10 mouse cellular contexts compared by ENCODE assay signal in the genomic region with DNA sequence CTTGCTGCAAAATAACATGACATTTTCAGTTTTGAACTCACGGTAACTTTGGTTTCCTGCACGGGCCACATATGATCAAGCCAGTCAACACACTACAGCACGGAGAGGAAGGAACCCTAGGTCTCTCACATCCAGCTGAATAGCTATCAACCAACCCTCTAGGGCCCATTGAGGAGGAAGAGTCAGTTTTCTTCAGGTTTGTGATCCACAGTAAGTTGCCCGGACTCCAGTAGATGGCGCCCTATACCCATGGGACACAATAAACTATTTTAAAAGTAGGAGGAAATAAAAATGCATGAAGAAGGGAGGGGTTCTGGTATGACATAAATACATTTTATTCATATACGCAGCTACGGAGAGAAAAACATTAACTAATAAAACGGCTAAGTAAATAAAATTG. TPM values are rescaled to one million over a fixed set of nuclear protein-coding genes. Genes with fewer than 3 reads are reported as not detected.
DNase-seq lines count a peak whose midpoint lies in the region; ATAC-seq and TF ChIP-seq lines count a peak whose summit lies in the region.
"Had no signal": no experiment of that assay in that cellular context is flagged by ENCODE, and none has a peak within 500 bp of the region (broad histone marks: within the 10 kb centered on the region; RNA-seq: fewer than 3 reads in every experiment).

No protein-coding gene starts in this region.

- TF ChIP-seq CTCF in C2C12 (IDR thresholded peaks at IDR 0.05; ENCODE audit: control insufficient read depth, insufficient read depth, insufficient read length), result peak; percentile 9
- TF ChIP-seq CTCF in MEL (IDR thresholded peaks at IDR 0.05 in 2 of 3, conservative IDR thresholded peaks at IDR 0.05 in 1 of 3; ENCODE audit: control insufficient read depth in 1 of 3, insufficient read depth in 1 of 3, low read depth in 2 of 3, low read length in 3 of 3, poor library complexity in 1 of 3, severe bottlenecking in 1 of 3), result peak; percentile 61 to 83 (median 62)
- peak; percentile 57 for TF ChIP-seq CTCF in lung, embryonic 14.5 days (IDR thresholded peaks at IDR 0.05; ENCODE audit: low read depth)

- H3K27me3 ChIP-seq in C2C12 (ENCODE audit: control insufficient read depth, insufficient read depth, insufficient read length) (no peaks in the 10 kb centered on the region), MEL (ENCODE audit: control insufficient read depth in 1 of 2, insufficient read depth in 2 of 2, low read length in 2 of 2) (no peaks in the 10 kb centered on the region)
- no peaks in the 10 kb centered on the region for H3K27me3 ChIP-seq in embryonic facial prominence, embryonic 14.5 days (replicated peaks; ENCODE audit: control insufficient read depth, insufficient read depth, low read length)
- no peaks in the 10 kb centered on the region for H3K27me3 ChIP-seq in lung, embryonic 14.5 days (ENCODE audit: insufficient read depth, low read length)
- H3K27me3 ChIP-seq in forebrain, embryonic 10.5 days (ENCODE audit: poor library complexity, severe bottlenecking), result no peaks in the 10 kb centered on the region
- H3K27me3 ChIP-seq: neural tube, embryonic 12.5 days had no signal

- H3K79me2 ChIP-seq in C2C12 (ENCODE audit: control insufficient read depth, insufficient read depth) (no peaks in the 10 kb centered on the region), MEL (ENCODE audit: control insufficient read depth, insufficient read depth, low read length, poor library complexity) (peaks cover 9% of the 10 kb centered on the region; the same call in 1 of the 2 replicates)

- no peaks in the 10 kb centered on the region for H3K9me3 ChIP-seq in MEL (replicated peaks; ENCODE audit: insufficient read depth, low read length)
- H3K9me3 ChIP-seq in embryonic facial prominence, embryonic 14.5 days (ENCODE audit: control insufficient read depth, low read length), result no peaks in the 10 kb centered on the region
- no peaks in the 10 kb centered on the region for H3K9me3 ChIP-seq in lung, embryonic 14.5 days (ENCODE audit: low read depth, low read length)
- no peaks in the 10 kb centered on the region for H3K9me3 ChIP-seq in forebrain, embryonic 10.5 days
- H3K9me3 ChIP-seq: neural tube, embryonic 12.5 days had no signal

- no peak overlapping the region for H3K4me2 ChIP-seq in embryonic facial prominence, embryonic 14.5 days (ENCODE audit: low read depth, low read length)
- H3K4me2 ChIP-seq in lung, embryonic 14.5 days, result no peak overlapping the region
- H3K4me2 ChIP-seq: neural tube, embryonic 12.5 days had no signal

- peak; percentile 8 to 40 for DNase-seq in kidney, adult 8-10 months
- DNase-seq in kidney, adult 11 months, result no peak
- DNase-seq in MEL (ENCODE audit: low read depth, low spot score), result peak; percentile 73
- DNase-seq in embryonic facial prominence, embryonic 14.5 days (ENCODE audit: low spot score), result peak; percentile 14
- peak; percentile 60 for DNase-seq in lung, embryonic 14.5 days
- peak; percentile 61 for DNase-seq in thymus, postnatal 4 days
- no peak for DNase-seq in forebrain, embryonic 10.5 days (ENCODE audit: extremely low spot score, low spot score)

- H3K27ac ChIP-seq in MEL (ENCODE audit: control insufficient read depth, low read depth, low read length), result no peak overlapping the region
- no peak overlapping the region for H3K27ac ChIP-seq in embryonic facial prominence, embryonic 14.5 days (replicated peaks; ENCODE audit: low read depth, low read length)
- no peak overlapping the region for H3K27ac ChIP-seq in lung, embryonic 14.5 days (ENCODE audit: low read depth)
- no peak overlapping the region for H3K27ac ChIP-seq in forebrain, embryonic 10.5 days
- H3K27ac ChIP-seq: neural tube, embryonic 12.5 days had no signal

- H3K36me3 ChIP-seq in C2C12 (ENCODE audit: control insufficient read depth, insufficient read depth), result no peaks in the 10 kb centered on the region
- peaks cover 0 to 17% of the 10 kb centered on the region in 2 experiments; a peak in 2 of 4 replicates for H3K36me3 ChIP-seq in MEL (ENCODE audit: control insufficient read depth in 1 of 2, insufficient read depth in 2 of 2, low read length in 2 of 2)
- H3K36me3 ChIP-seq in embryonic facial prominence, embryonic 14.5 days (ENCODE audit: control insufficient read depth, insufficient read depth, low read length), result no peaks in the 10 kb centered on the region
- no peaks in the 10 kb centered on the region for H3K36me3 ChIP-seq in lung, embryonic 14.5 days (ENCODE audit: insufficient read depth)
- H3K36me3 ChIP-seq in forebrain, embryonic 10.5 days (replicated peaks), result no peaks in the 10 kb centered on the region
- H3K36me3 ChIP-seq: neural tube, embryonic 12.5 days had no signal

- no peak for TF ChIP-seq EP300 in MEL (IDR thresholded peaks at IDR 0.05; ENCODE audit: low read depth in 1 of 2, low read length in 2 of 2)

- TF ChIP-seq POLR2A in MEL (IDR thresholded peaks at IDR 0.05; ENCODE audit: control insufficient read depth in 1 of 2, insufficient read depth in 1 of 2, low read depth in 1 of 2, low read length in 2 of 2, poor library complexity in 1 of 2), result no peak

- WGBS in embryonic facial prominence, embryonic 14.5 days, result 58% methylated on average over 8 of the region's 8 CpGs
- 49% methylated on average over 8 of the region's 8 CpGs for WGBS in lung, embryonic 14.5 days
- WGBS in forebrain, embryonic 10.5 days, result 61% methylated on average over 8 of the region's 8 CpGs

- peaks cover 0 to 5% of the 10 kb centered on the region in 2 experiments; a peak in 2 of 4 replicates for H3K4me1 ChIP-seq in MEL (ENCODE audit: control insufficient read depth in 1 of 2, insufficient read depth in 2 of 2, low read length in 2 of 2)
- no peaks in the 10 kb centered on the region for H3K4me1 ChIP-seq in embryonic facial prominence, embryonic 14.5 days (ENCODE audit: control insufficient read depth, insufficient read depth, low read length)
- no peaks in the 10 kb centered on the region for H3K4me1 ChIP-seq in lung, embryonic 14.5 days (ENCODE audit: insufficient read depth)
- H3K4me1 ChIP-seq in forebrain, embryonic 10.5 days, result no peaks in the 10 kb centered on the region
- H3K4me1 ChIP-seq: neural tube, embryonic 12.5 days had no signal

- peak; percentile 89 for TF ChIP-seq RAD21 in MEL (IDR thresholded peaks at IDR 0.05; ENCODE audit: low read depth, low read length)

- no peak overlapping the region for H3ac ChIP-seq in C2C12 (ENCODE audit: control insufficient read depth, insufficient read length, low read depth)

- no peak for ATAC-seq in embryonic facial prominence, embryonic 14.5 days (ENCODE audit: low read depth)
- ATAC-seq in lung, embryonic 14.5 days (ENCODE audit: insufficient read depth), result no peak

- H3K9ac ChIP-seq in MEL (ENCODE audit: control insufficient read depth, low read depth, low read length, poor library complexity, severe bottlenecking), result no peak overlapping the region
- no peak overlapping the region for H3K9ac ChIP-seq in embryonic facial prominence, embryonic 14.5 days (ENCODE audit: low read depth, low read length)
- H3K9ac ChIP-seq in lung, embryonic 14.5 days, result no peak overlapping the region
- H3K9ac ChIP-seq: neural tube, embryonic 12.5 days had no signal

- no peaks in the 10 kb centered on the region for H3K79me3 ChIP-seq in C2C12 (ENCODE audit: low read depth)

- H3K4me3 ChIP-seq in C2C12 (ENCODE audit: insufficient read depth, poor library complexity, severe bottlenecking) (no peak overlapping the region), MEL (ENCODE audit: control insufficient read depth in 1 of 2, insufficient read depth in 1 of 2, low read depth in 2 of 2, low read length in 2 of 2) (no peak overlapping the region)
- H3K4me3 ChIP-seq in embryonic facial prominence, embryonic 14.5 days (ENCODE audit: low read depth, low read length), result no peak overlapping the region
- H3K4me3 ChIP-seq in lung, embryonic 14.5 days (ENCODE audit: low read depth, low read length), result no peak overlapping the region
- H3K4me3 ChIP-seq in forebrain, embryonic 10.5 days, result no peak overlapping the region
- H3K4me3 ChIP-seq: neural tube, embryonic 12.5 days had no signal

TF ChIP-seq in C2C12, 6 proteins besides CTCF, POLR2A, EP300 and RAD21 (continues in another document):
- no peak for TF ChIP-seq MYOD1 (IDR thresholded peaks at IDR 0.05; ENCODE audit: control insufficient read depth, insufficient read length, low read depth)
- no peak for TF ChIP-seq MYOG (IDR thresholded peaks at IDR 0.05; ENCODE audit: control insufficient read depth, extremely low read depth, insufficient read length)
- no peak for TF ChIP-seq MAX (IDR thresholded peaks at IDR 0.05)

TF ChIP-seq in MEL, 35 proteins besides CTCF, POLR2A, EP300 and RAD21 (continues in another document):
- no peak for TF ChIP-seq GABPA (IDR thresholded peaks at IDR 0.05; ENCODE audit: low read depth, low read length)
- TF ChIP-seq ZC3H11A (IDR thresholded peaks at IDR 0.05; ENCODE audit: low read depth, low read length), result peak; percentile 44
- no peak for TF ChIP-seq GATA1 (IDR thresholded peaks at IDR 0.05; ENCODE audit: low read depth, low read length)

RNA-seq across cellular contexts. Expression of a gene that starts 13.6 kb away (rescaled TPM):
- polyA plus RNA-seq in C2C12 (2012; fragmentation: generic; extraction: Trizol) (not detected), MEL (2012; ENCODE audit: insufficient read depth in 1 of 2, insufficient read length in 2 of 2, low read depth in 1 of 2, low replicate concordance in 2 of 2, missing spikeins in 1 of 2) (10 to 100 TPM in 1 of 2 experiments, not detected in 1; 91.3 TPM)
- total RNA-seq in MEL (2012; rRNA removed), result 17.8 and 24.4 TPM in 2 replicates
- polyA plus RNA-seq in embryonic facial prominence, embryonic 14.5 days (2014; fragmentation: Nextera tagmentation; extraction: Ambion mirVana), result 0.42 and 0.55 TPM in 2 replicates
- 0.43 and 0.82 TPM in 2 replicates for polyA plus RNA-seq in lung, embryonic 14.5 days (2014; fragmentation: Nextera tagmentation; extraction: Ambion mirVana)
- polyA plus RNA-seq in forebrain, embryonic 10.5 days (2016; fragmentation: Nextera tagmentation; extraction: Ambion mirVana), result 5.7 and 8.2 TPM in 2 replicates
- polyA plus RNA-seq: frontal cortex, adult 2 months had no signal

RNA-seq across cellular contexts. Expression of a gene that starts 17.7 kb away (rescaled TPM):
- polyA plus RNA-seq in C2C12 (2012; fragmentation: generic; extraction: Trizol) (not detected), MEL (2012; ENCODE audit: insufficient read depth in 1 of 2, insufficient read length in 2 of 2, low read depth in 1 of 2, low replicate concordance in 2 of 2, missing spikeins in 1 of 2) (1 to 10 TPM in 1 of 2 experiments, not detected in 1; 1.2 TPM)
- 1.4 and 2.3 TPM in 2 replicates for total RNA-seq in MEL (2012; rRNA removed)
- polyA plus RNA-seq in embryonic facial prominence, embryonic 14.5 days (2014; fragmentation: Nextera tagmentation; extraction: Ambion mirVana), result not detected in 2 replicates
- not detected in 2 replicates for polyA plus RNA-seq in lung, embryonic 14.5 days (2014; fragmentation: Nextera tagmentation; extraction: Ambion mirVana)
- polyA plus RNA-seq in forebrain, embryonic 10.5 days (2016; fragmentation: Nextera tagmentation; extraction: Ambion mirVana), result not detected in 2 replicates
- polyA plus RNA-seq: frontal cortex, adult 2 months; neural tube, embryonic 12.5 days had no signal

RNA-seq across cellular contexts. Expression of a gene that starts 55.8 kb away (rescaled TPM):
- polyA plus RNA-seq in C2C12 (2012; fragmentation: generic; extraction: Trizol), result 2.2 TPM
- total RNA-seq in MEL (2012; rRNA removed), result 1.2 and 1.3 TPM in 2 replicates
- 1 to 10 TPM in 1 of 2 experiments, not detected in 1; 1.1 TPM for polyA plus RNA-seq in MEL (2012; ENCODE audit: insufficient read depth in 1 of 2, insufficient read length in 2 of 2, low read depth in 1 of 2, low replicate concordance in 2 of 2, missing spikeins in 1 of 2)
- 1.1 and 1.6 TPM in 2 replicates for polyA plus RNA-seq in embryonic facial prominence, embryonic 14.5 days (2014; fragmentation: Nextera tagmentation; extraction: Ambion mirVana)
- 3.0 and 3.4 TPM in 2 replicates for polyA plus RNA-seq in lung, embryonic 14.5 days (2014; fragmentation: Nextera tagmentation; extraction: Ambion mirVana)
- polyA plus RNA-seq in forebrain, embryonic 10.5 days (2016; fragmentation: Nextera tagmentation; extraction: Ambion mirVana), result 1.0 and 1.1 TPM in 2 replicates

Comparison
In these comparisons a context has a peak if more than half of its experiments do, and no peak if none do; other contexts are left out.
1. DNase-seq: peak in kidney, adult 8-10 months (2 of 2), MEL (single experiment), embryonic facial prominence, embryonic 14.5 days (single experiment), lung, embryonic 14.5 days (single experiment) and thymus, postnatal 4 days (single experiment); none in kidney, adult 11 months (single experiment) and forebrain, embryonic 10.5 days (single experiment).
2. CTCF ChIP-seq: peak in every context shown above with its lines; median percentile 62 in MEL; 57 in lung, embryonic 14.5 days; 9 in C2C12.